Mouse (Mus musculus): ENCODE results near the gene Metap1.

- TF ChIP-seq POLR2A (IDR thresholded peaks at IDR 0.05; ENCODE audit: insufficient read depth, low read length) = no peak
- TF ChIP-seq CTCF (IDR thresholded peaks at IDR 0.05; ENCODE audit: low read depth, low read length) = no peak
- TF ChIP-seq EP300 (IDR thresholded peaks at IDR 0.05; ENCODE audit: insufficient read depth, low read depth, low read length) = no peak
These were observed 46.7 kb upstream of the Metap1 start for GRCm38 (mm10) chr3:138536031-138536430.

All from ES-Bruce4 (cell line).